Mouse (Mus musculus) liver, adult 2 months (tissue): ENCODE measurements around the gene Ofd1.

ENCODE experiments used
- CTCF ChIP-seq: fragments of 200-500 bp; IDR thresholded peaks from 2 replicates; pipeline ENCODE4 v1.5.1; 2011; ENCODE audit warnings: low read depth, low read length, control low read depth
- POLR2A ChIP-seq: fragments of 200-500 bp; IDR thresholded peaks from 2 replicates; pipeline ENCODE4 v1.6.1; 2011; ENCODE audit warnings: low read length, control low read depth; ENCODE audit not compliant: insufficient read depth; ENCODE audit errors: extremely low read depth

- TF ChIP-seq CTCF (no peak), POLR2A (no peak)
Measured at GRCm38 (mm10) chrX:166384935-166385334, 55.6 kb downstream of the Ofd1 start.
